Mouse (Mus musculus) G1E (cell line): Measurements from ENCODE around the gene Il1rl2. TPM values are rescaled to one million over a fixed set of nuclear protein-coding genes. Genes with fewer than 3 reads are reported as not detected.

Source experiments
- ATAC-seq: 2 replicates; pipeline ENCODE4 v1.8.0; 2016; ENCODE audit warnings: mild to moderate bottlenecking; ENCODE audit not compliant: insufficient number of reproducible peaks, poor library complexity, low FRiP score, severe bottlenecking; ENCODE audit errors: extremely low read depth
- DNase-seq: peaks from one replicate; pipeline ENCODE4 v3.0.0; 2012; ENCODE audit warnings: low spot score
- H3K27me3 ChIP-seq: 2 replicates; pipeline ENCODE4 v1.6.1; 2012; ENCODE audit warnings: mild to moderate bottlenecking, low read length, inconsistent platforms; ENCODE audit not compliant: insufficient read depth
- H3K36me3 ChIP-seq: replicated peaks from 2 replicates; pipeline ENCODE3; 2012; ENCODE audit warnings: mild to moderate bottlenecking, inconsistent platforms
- H3K4me1 ChIP-seq: 2 replicates; pipeline ENCODE4 v1.6.1; 2012; ENCODE audit warnings: low read depth, low read length, inconsistent platforms, mixed read lengths; ENCODE audit not compliant: insufficient read depth
- H3K4me3 ChIP-seq: 2 replicates; pipeline ENCODE4 v1.5.1; 2012; ENCODE audit warnings: low read depth, mild to moderate bottlenecking, inconsistent platforms, low read length, moderate library complexity, mixed read lengths
- H3K9me3 ChIP-seq: replicated peaks from 2 replicates; pipeline ENCODE4 v1.6.1; 2012; ENCODE audit warnings: inconsistent platforms
- CTCF ChIP-seq: IDR thresholded peaks from 2 replicates; pipeline ENCODE4 v1.5.1; 2012; ENCODE audit warnings: low read depth, low read length, inconsistent platforms, mixed read lengths
- GATA1 ChIP-seq: IDR thresholded peaks from 2 replicates; pipeline ENCODE4 v1.6.1; 2012; ENCODE audit warnings: borderline replicate concordance, low read length, inconsistent platforms, mixed read lengths
- GATA2 ChIP-seq: IDR thresholded peaks from 2 replicates; pipeline ENCODE4 v1.6.1; 2012; ENCODE audit warnings: low read depth, low read length, inconsistent platforms, borderline replicate concordance
- POLR2AphosphoS5 ChIP-seq: IDR thresholded peaks from 2 replicates; pipeline ENCODE4 v1.6.1; 2012; ENCODE audit warnings: low read depth, low read length, inconsistent platforms; ENCODE audit not compliant: insufficient replicate concordance
- TAL1 ChIP-seq: conservative IDR thresholded peaks from 2 replicates; pipeline ENCODE4 v1.6.1; 2012; ENCODE audit warnings: low read depth, low read length, inconsistent platforms, mixed read lengths
- polyA plus RNA-seq: library from polyadenylated mRNA; stranded (reverse); fragments of >175 nt; gene quantifications from 2 replicates; pipeline ENCODE4 v1.2.3, GENCODE M21; 2012
- total RNA-seq, 2 experiments: library from RNA; stranded (forward) in 1 of 2; stranded (reverse) in 1 of 2; fragments of 200-1000 nt in 1 of 2; fragments of >200 nt in 1 of 2; fragmentation: Nextera tagmentation in 1 of 2; gene quantifications; 2 replicates each; pipeline ENCODE4 v1.2.3; 2014 to 2017

Gene Il1rl2
- total and polyA plus RNA-seq, 3 experiments, result 0.02 to 0.83 (median 0.33) TPM

- no peak for TF ChIP-seq GATA1
- TF ChIP-seq GATA2, result no peak
- no peak for TF ChIP-seq TAL1
- TF ChIP-seq CTCF, result no peak
- no peak for TF ChIP-seq POLR2AphosphoS5
- DNase-seq (no peak), ATAC-seq (no peak)
- Histone ChIP-seq H3K27me3 (peaks cover 38% of the 10 kb centered on the region), H3K4me3 (no peak overlapping the region), H3K4me1 (peaks cover 7% of the 10 kb centered on the region), H3K9me3 (no peaks in the 10 kb centered on the region), H3K36me3 (no peaks in the 10 kb centered on the region)
These were observed 6.8 kb upstream of the Il1rl2 start for GRCm38 (mm10) chr1:40317657-40318056.

- Histone ChIP-seq H3K4me3 (no peak overlapping the region), H3K9me3 (no peaks in the 10 kb centered on the region), H3K4me1 (peaks cover 30% of the 10 kb centered on the region), H3K27me3 (peaks cover 36% of the 10 kb centered on the region), H3K36me3 (no peaks in the 10 kb centered on the region)
- TF ChIP-seq TAL1 (no peak), GATA2 (no peak), GATA1 (no peak), CTCF (no peak), POLR2AphosphoS5 (no peak)
- DNase-seq (no peak), ATAC-seq (no peak)
These were observed 2.6 kb upstream of the Il1rl2 start for GRCm38 (mm10) chr1:40321824-40322223.

GRCm38 (mm10) chr1:40322543-40322942, 1.9 kb upstream of the Il1rl2 start:
- Histone ChIP-seq H3K27me3 (peaks cover 35% of the 10 kb centered on the region), H3K9me3 (no peaks in the 10 kb centered on the region), H3K4me1 (peaks cover 30% of the 10 kb centered on the region), H3K4me3 (no peak overlapping the region), H3K36me3 (no peaks in the 10 kb centered on the region)
- ATAC-seq, result no peak
- no peak for DNase-seq
- TF ChIP-seq POLR2AphosphoS5 (no peak), CTCF (no peak), TAL1 (no peak), GATA1 (no peak), GATA2 (no peak)

GRCm38 (mm10) chr1:40324955-40325702, 719 bp downstream of the Il1rl2 start:
- DNase-seq (no peak), ATAC-seq (no peak)
- no peaks in the 10 kb centered on the region for H3K36me3 ChIP-seq

GRCm38 (mm10) chr1:40325711-40326327, 1.4 kb downstream of the Il1rl2 start:
- no peaks in the 10 kb centered on the region for H3K36me3 ChIP-seq
- DNase-seq, result no peak
- ATAC-seq, result no peak
- peaks cover 22% of the 10 kb centered on the region for H3K27me3 ChIP-seq
- TF ChIP-seq GATA1 (no peak), TAL1 (no peak)
- H3K4me1 ChIP-seq, result peaks cover 34% of the 10 kb centered on the region
- no peaks in the 10 kb centered on the region for H3K9me3 ChIP-seq
- no peak overlapping the region for H3K4me3 ChIP-seq

More at GRCm38 (mm10) chr1:40324955-40325702, 719 bp downstream of the Il1rl2 start:
- H3K4me3 ChIP-seq, result no peak overlapping the region
- no peak for TF ChIP-seq GATA1
- TF ChIP-seq POLR2AphosphoS5, result no peak
- no peak for TF ChIP-seq CTCF
- no peak for TF ChIP-seq GATA2
- TF ChIP-seq TAL1, result no peak
- H3K27me3 ChIP-seq, result peaks cover 28% of the 10 kb centered on the region
- peaks cover 31% of the 10 kb centered on the region for H3K4me1 ChIP-seq
- H3K9me3 ChIP-seq, result no peaks in the 10 kb centered on the region

- DNase-seq (no peak), ATAC-seq (no peak)
- no peaks in the 10 kb centered on the region for H3K9me3 ChIP-seq
- peaks cover 18% of the 10 kb centered on the region for H3K27me3 ChIP-seq
- TF ChIP-seq POLR2AphosphoS5 (no peak), GATA1 (no peak), CTCF (no peak), GATA2 (no peak), TAL1 (no peak)
- H3K4me1 ChIP-seq, result peaks cover 30% of the 10 kb centered on the region
- no peak overlapping the region for H3K4me3 ChIP-seq
- H3K36me3 ChIP-seq, result no peaks in the 10 kb centered on the region
These were observed 3.2 kb downstream of the Il1rl2 start for GRCm38 (mm10) chr1:40327604-40328003.

GRCm38 (mm10) chr1:40329526-40329925, 5.1 kb downstream of the Il1rl2 start:
- no peaks in the 10 kb centered on the region for H3K36me3 ChIP-seq
- H3K9me3 ChIP-seq, result no peaks in the 10 kb centered on the region
- TF ChIP-seq TAL1 (no peak), POLR2AphosphoS5 (no peak), GATA2 (no peak)
- H3K4me1 ChIP-seq, result peaks cover 21% of the 10 kb centered on the region
- peaks cover 18% of the 10 kb centered on the region for H3K27me3 ChIP-seq
- no peak overlapping the region for H3K4me3 ChIP-seq
- DNase-seq (no peak), ATAC-seq (no peak)
